Mouse (Mus musculus) kidney, adult 18-20 months (tissue): ENCODE measurements at regions not wholly inside any gene's neighbourhood (a gene's known extent, or its start where the extent isn't known, plus 50 kb on each side); places are given as distances from the start of the nearest gene placed in this dataset.

Experiments used
- DNase-seq: peaks from one replicate; pipeline ENCODE4 v3.0.0; 2021

DNA sequence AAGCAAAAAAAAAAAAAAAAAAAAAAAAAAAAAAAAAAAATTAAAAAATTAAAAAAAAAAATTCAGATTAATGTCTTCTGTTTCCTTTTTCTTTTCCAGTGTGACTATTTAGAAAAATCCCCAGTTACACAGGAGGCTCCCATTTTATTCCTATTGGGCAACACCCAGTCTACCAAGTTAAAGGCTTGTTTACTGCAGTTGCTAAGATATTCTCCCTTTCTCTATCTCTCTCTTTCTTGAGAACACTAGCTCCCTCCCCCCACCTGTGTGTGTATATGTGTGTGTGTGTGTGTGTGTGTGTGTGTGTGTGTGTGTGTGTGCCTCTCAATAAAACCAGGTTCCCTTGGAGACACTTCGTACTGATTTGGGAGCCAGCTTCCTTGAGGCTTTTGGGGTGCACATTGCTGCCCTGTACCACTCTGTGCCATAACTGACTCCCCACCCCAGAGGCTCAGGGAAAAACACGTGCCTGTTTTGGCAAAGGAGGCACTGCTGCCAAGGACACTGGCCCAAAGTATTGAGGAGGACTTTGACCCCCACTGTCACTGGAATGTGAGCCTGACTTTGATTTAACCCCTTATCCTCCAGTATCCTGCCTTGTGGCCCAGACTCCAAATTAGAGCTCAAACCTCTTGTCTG is 50.3 kb downstream of the Anapc15-ps start:
- peak; percentile 85 for DNase-seq

GRCm38 (mm10) chr10:95620796-95621195 is 52.5 kb downstream of the Anapc15-ps start:
- DNase-seq, result no peak

- DNase-seq, result no peak
Measured at GRCm38 (mm10) chr10:95619601-95620000, 53.6 kb downstream of the Anapc15-ps start.

DNA sequence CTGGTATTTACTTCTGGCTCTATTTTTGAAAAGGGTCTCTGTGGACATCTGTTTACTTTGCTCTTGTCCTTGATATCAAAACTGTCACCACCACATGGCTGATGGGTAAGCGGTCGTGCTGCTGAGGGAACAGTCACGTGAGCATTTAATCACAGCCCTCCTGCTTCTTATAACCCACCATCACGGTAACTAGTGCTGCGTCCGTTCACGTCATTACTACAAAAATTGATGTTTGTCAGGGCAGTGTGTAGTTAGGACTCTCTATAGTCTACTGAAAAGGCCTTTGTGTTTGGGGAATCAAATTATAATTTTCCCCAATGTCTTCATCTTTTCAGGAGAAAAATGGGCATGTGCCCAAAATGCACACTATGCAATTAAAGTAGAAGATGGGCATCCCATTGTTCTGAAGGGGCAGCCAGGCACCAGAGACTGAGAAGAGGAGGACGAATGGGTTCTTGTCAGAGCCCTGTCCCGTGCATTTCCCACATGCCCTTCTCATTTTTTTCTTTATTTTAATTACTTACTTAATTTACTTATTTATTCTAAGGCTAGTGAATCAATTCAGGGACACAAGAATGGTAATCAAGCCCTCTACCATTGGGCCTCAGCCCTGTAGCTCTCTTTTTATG is 54.6 kb upstream of the Nudt4 start:
- no peak for DNase-seq

GRCm38 (mm10) chr10:95616821-95617220 is 52.9 kb upstream of the Nudt4 start:
- peak; percentile 85 for DNase-seq

GRCm38 (mm10) chr10:95615849-95616650 is 52.1 kb upstream of the Nudt4 start:
- peak; percentile 18 for DNase-seq
